Mouse (Mus musculus): ENCODE results near the gene Brox.

- TF ChIP-seq CTCF (IDR thresholded peaks at IDR 0.05; ENCODE audit: insufficient read depth, low read depth, low read length) (no peak), POLR2A (IDR thresholded peaks at IDR 0.05; ENCODE audit: insufficient read depth, low read depth, low read length) (no peak)
These were observed 53.8 kb downstream of the Brox start for GRCm38 (mm10) chr1:183243293-183243692.

Measured in olfactory bulb, adult 2 months (tissue).